Mouse (Mus musculus) cerebellum, postnatal 25 days (tissue): ENCODE measurements around the gene Sh3bp5l.

ENCODE experiments used
- DNase-seq, 2 experiments: peaks; one replicate each; pipeline ENCODE4 v3.0.0; 2021; ENCODE audit warnings: mixed read lengths in 2 of 2

The Sh3bp5l gene

DNA sequence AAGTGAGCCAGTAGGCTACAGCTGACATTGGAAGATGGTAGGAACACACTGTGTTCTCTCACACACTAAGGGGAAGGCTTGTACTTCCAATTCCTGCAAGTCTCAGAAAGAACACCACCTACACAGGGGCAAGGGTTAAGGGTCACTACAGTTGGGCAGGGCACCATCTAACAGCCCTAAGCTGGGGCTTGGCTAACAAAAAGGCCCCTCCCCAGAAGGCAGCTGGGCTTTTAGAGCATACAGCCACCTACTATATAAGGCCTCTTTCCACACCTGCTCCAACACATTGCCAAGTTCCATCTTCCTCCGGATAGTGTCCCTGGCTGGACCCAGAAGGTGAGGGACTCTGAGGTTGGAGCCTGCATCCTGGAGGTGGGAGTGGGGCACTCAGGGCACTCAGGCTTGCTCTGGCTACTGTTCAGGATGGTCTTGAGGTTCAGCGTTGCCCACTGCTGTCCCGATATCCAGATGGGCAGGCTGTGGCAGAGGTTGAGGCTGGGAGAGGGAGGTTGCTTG, 48.3 kb downstream of the Sh3bp5l start, which contains the start of gene Lypd8:
Gene Lypd8, plus strand, starts transcription at position 281 of the 516 bp plus-strand sequence.
- no peak for DNase-seq

DNA sequence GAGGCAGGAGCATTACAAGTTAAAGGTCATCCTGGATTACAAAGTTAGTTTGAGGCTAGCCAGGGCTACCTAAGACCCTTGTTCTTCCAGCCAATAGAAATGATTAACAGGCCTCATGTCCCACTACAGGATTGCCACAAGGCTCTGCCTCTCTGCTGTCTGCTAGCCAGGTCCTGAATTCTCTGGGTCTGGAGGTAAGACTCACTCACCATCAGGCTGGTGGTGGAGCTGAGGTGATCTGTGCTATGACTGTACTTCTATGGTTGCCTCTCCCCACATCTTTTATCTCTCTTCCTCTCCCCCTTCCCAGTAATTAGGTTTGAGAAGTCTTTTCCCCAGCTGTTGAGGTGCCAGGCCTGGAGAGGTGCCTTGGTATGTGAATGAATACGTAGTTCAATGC, 49.0 kb downstream of the Sh3bp5l start:
- DNase-seq, result no peak

DNA sequence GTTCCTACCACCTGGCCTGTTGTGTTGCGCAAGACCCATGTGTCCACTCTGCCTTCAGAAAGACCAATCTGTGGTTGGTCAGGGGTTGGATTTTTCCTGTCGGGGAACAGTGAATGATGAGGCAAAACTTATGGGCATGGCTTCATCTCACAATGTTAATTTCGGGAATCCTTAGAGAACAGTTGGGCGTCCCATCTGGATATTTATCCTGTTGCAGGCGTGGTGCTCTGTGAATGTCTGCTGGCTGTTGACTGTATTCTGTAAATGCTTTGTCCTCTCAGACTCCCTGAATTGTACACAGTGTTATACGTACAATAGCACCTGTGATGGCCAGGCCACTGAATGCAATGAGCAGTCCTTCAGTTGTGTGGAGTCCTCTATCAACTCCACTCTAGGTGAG, 51.9 kb downstream of the Sh3bp5l start:
- no peak for DNase-seq
